Mouse (Mus musculus) cerebellum, adult 11-12 months (tissue): ENCODE data around the gene Hps1.

Experiments used
- DNase-seq: peaks from one replicate; pipeline ENCODE4 v3.0.0; 2022

Hps1 gene

GRCm38 (mm10) chr19:42713770-42714169 is 66.0 kb downstream of the Hps1 start:
- no peak for DNase-seq
